Mouse (Mus musculus) heart, embryonic 11.5 days (tissue): Measurements from ENCODE around the gene Tbl3. TPM values are rescaled to one million over a fixed set of nuclear protein-coding genes. Genes with fewer than 3 reads are reported as not detected.
"Not testable (repeated sequence)": the region's sequence is repeated elsewhere in the genome, so short reads cannot be mapped to it uniquely, and the experiment has no call there.

Source experiments
- ATAC-seq: fragments of 200-750 bp; cut with Nextera tagmentation; replicated peaks from 2 replicates; pipeline ENCODE4 v1.8.0; 2017; ENCODE audit warnings: moderate library complexity; ENCODE audit not compliant: insufficient number of reproducible peaks, low FRiP score, low TSS enrichment
- H3K27ac ChIP-seq: fragments of 300-500 bp; sonication (generic); 2 replicates; pipeline ENCODE4 v1.5.1; 2014; ENCODE audit warnings: mild to moderate bottlenecking, low read depth, low read length
- H3K27me3 ChIP-seq: fragments of 300-500 bp; sonication (generic); 2 replicates; pipeline ENCODE4 v1.6.1; 2014; ENCODE audit warnings: mild to moderate bottlenecking, low read length, mixed read lengths; ENCODE audit not compliant: control insufficient read depth, insufficient read depth
- H3K36me3 ChIP-seq: fragments of 300-500 bp; sonication (generic); 2 replicates; pipeline ENCODE4 v1.6.1; 2014; ENCODE audit warnings: mild to moderate bottlenecking, low read length, moderate library complexity, mixed read lengths; ENCODE audit not compliant: control insufficient read depth, insufficient read depth
- H3K4me1 ChIP-seq: fragments of 300-500 bp; sonication (generic); 2 replicates; pipeline ENCODE4 v1.6.1; 2014; ENCODE audit warnings: low read length; ENCODE audit not compliant: control insufficient read depth, insufficient read depth
- H3K4me2 ChIP-seq: fragments of 300-500 bp; sonication (generic); 2 replicates; pipeline ENCODE4 v1.6.1; 2014; ENCODE audit warnings: mild to moderate bottlenecking, moderate library complexity
- H3K4me3 ChIP-seq: fragments of 300-500 bp; sonication (generic); 2 replicates; pipeline ENCODE4 v1.5.1; 2014; ENCODE audit warnings: low read depth, low read length
- H3K9ac ChIP-seq: fragments of 300-500 bp; sonication (generic); 2 replicates; pipeline ENCODE4 v1.6.1; 2014; ENCODE audit warnings: mild to moderate bottlenecking, low read depth, low read length, moderate library complexity
- H3K9me3 ChIP-seq: fragments of 300-500 bp; sonication (generic); replicated peaks from 2 replicates; pipeline ENCODE4 v1.6.1; 2016; ENCODE audit warnings: low read length; ENCODE audit not compliant: control insufficient read depth
- WGBS: fragments of 180-500 bp; shearing (Covaris S2); extraction: QIAGEN DNeasy Blood & Tissue Kit; methylation state at CpG from one replicate; pipeline ENCODE4 v1.1.7; 2014; ENCODE audit not compliant: insufficient replicate concordance; 5-methylcytosine and 5-hydroxymethylcytosine counted together
- polyA plus RNA-seq: library from polyadenylated mRNA; unstranded; fragments of >200 nt; fragmentation: Nextera tagmentation; extraction: Ambion mirVana; gene quantifications from 2 replicates; pipeline ENCODE4 v1.2.1, GENCODE M21; 2014

Gene Tbl3
- polyA plus RNA-seq, 1 experiment from 2014 or later: 50.9 TPM

DNA sequence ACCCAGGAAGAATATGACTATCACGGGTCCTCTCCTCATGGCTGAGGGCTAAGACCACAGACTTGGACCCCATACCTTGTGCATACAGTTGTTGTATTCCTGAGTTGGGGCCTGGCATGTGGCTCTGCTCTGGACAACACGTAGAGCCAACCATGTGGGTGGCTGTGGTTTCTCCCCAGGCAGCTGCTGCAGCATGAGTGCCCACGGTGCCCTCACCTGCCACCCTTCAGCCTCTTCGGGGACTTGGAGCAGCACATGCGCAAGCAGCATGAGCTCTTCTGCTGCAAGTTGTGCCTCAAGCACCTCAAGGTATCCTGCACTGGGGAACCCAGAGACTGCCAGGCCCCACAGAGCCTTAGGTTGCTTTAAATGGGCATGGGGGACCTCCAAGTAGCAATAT lies 30.6 kb downstream of the Tbl3 start:
- Histone ChIP-seq H3K9ac (no peak overlapping the region), H3K4me2 (no peak overlapping the region), H3K27ac (no peak overlapping the region), H3K36me3 (peaks cover 30% of the 10 kb centered on the region), H3K4me1 (peaks cover 10% of the 10 kb centered on the region), H3K4me3 (no peak overlapping the region), H3K27me3 (no peaks in the 10 kb centered on the region), H3K9me3 (no peaks in the 10 kb centered on the region)
- WGBS: 96% methylated on average over 5 of the region's 5 CpGs
- no peak for ATAC-seq

DNA sequence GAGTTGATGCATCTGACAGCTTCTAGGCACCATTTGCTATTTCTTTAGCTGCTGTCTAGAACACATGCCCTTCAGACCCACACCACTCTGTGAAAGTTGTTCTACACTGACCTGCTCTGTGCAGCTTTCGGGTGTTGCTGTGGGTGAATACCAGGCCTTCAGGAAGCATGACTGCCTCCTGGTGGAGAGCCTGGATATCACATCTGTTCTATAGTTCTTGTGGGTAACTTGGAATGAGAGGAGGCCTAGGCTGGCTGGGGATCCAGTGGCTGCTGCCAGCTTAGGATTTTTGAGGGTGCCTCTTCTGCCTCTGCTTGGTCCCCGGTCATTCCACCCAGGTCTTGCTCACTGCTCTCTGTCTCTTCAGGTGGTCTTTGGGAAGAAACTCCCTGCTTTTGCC lies 31.3 kb downstream of the Tbl3 start:
- no peak overlapping the region for H3K4me2 ChIP-seq
- H3K4me3 ChIP-seq: no peak overlapping the region
- H3K27me3 ChIP-seq: no peaks in the 10 kb centered on the region
- no peak for ATAC-seq
- H3K9ac ChIP-seq: no peak overlapping the region
- H3K4me1 ChIP-seq: peaks cover 17% of the 10 kb centered on the region
- 66% methylated on average over 2 of the region's 2 CpGs for WGBS
- H3K36me3 ChIP-seq: peaks cover 27% of the 10 kb centered on the region
- no peaks in the 10 kb centered on the region for H3K9me3 ChIP-seq
- H3K27ac ChIP-seq: no peak overlapping the region

DNA sequence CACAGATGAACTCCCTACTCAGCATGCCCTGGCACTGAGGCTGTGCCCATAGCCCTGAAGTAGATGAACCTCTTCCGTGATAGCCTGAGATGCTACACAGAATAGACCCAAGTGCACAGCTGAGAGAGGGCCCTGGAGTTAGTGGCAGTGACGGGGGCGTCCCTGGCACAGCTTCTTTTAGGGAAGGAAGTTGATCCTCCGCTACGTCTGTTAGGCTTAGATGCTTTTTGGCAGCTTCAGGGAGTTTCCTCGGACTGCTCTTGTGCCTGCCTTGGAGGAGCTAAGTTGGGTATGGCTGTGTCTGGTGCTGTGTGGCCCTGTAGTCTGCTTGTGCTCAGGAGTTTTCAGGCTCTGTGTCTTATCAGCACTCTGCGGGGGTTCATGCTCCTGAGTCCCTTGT lies 33.2 kb downstream of the Tbl3 start:
- no peaks in the 10 kb centered on the region for H3K27me3 ChIP-seq
- WGBS: 70% methylated on average over 7 of the region's 7 CpGs
- no peak overlapping the region for H3K4me3 ChIP-seq
- H3K36me3 ChIP-seq: peaks cover 18% of the 10 kb centered on the region
- no peak overlapping the region for H3K4me2 ChIP-seq
- ATAC-seq: no peak
- no peak overlapping the region for H3K27ac ChIP-seq
- H3K4me1 ChIP-seq: peaks cover 27% of the 10 kb centered on the region
- peak overlapping the region; percentile 36; the same call in 1 of the 2 replicates for H3K9ac ChIP-seq
- H3K9me3 ChIP-seq: no peaks in the 10 kb centered on the region

DNA sequence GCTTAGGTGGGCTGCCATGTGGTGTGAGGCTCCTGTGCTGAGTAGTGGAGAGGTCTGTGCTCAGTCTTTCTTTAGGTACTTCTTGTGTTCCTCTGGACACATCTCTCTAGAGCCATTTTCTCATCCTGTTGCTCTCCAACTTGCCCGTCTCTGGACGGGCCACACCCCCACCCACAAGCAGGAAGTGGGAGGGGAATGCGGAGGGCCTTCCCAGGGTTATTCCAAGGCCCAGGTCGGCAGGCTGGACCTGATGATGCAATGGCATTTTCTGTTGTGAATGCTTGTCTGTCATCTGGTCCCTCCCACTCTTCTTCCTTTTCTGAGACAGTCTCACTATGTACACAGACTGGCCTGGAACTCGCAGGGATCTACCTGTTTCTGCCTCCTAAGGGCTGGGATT lies 35.3 kb downstream of the Tbl3 start:
- peak overlapping the region; percentile 90; the same call in 1 of the 2 replicates for H3K4me2 ChIP-seq
- H3K27me3 ChIP-seq: no peaks in the 10 kb centered on the region
- 21% methylated on average over 5 of the region's 5 CpGs for WGBS
- H3K9ac ChIP-seq: no peak overlapping the region
- ATAC-seq: no peak; the same call in 1 of the 2 replicates
- no peak overlapping the region for H3K27ac ChIP-seq
- peaks cover 27% of the 10 kb centered on the region for H3K4me1 ChIP-seq
- no peaks in the 10 kb centered on the region for H3K9me3 ChIP-seq
- H3K4me3 ChIP-seq: no peak overlapping the region
- peaks cover 3% of the 10 kb centered on the region for H3K36me3 ChIP-seq

DNA sequence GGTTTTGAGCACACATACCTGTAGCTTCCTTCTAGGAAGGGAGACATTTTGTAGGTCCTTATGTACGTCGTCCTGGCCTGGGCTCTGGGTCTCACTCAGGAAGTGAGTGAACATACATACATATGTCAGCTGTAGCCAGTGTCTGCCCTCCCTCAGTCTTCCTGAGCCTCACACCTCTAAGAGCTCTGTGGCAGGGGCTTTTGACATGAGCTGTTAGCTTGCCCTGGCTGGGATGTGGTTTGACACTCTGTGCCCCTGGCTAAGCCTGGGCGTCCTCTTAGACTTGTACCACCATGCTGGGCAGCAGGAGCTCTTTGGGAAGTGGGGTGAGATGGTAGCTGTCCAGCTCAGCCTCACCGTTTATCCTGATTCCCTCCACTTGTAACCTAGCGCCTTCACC lies 36.1 kb downstream of the Tbl3 start:
- Histone ChIP-seq H3K4me2 (peak overlapping the region; percentile 90), H3K4me1 (peaks cover 27% of the 10 kb centered on the region), H3K4me3 (0 out of 2 replicates have a peak overlapping the region, but pooled peaks have one; percentile 97), H3K27ac (no peak overlapping the region), H3K9me3 (no peaks in the 10 kb centered on the region), H3K36me3 (no peaks in the 10 kb centered on the region), H3K9ac (no peak overlapping the region), H3K27me3 (no peaks in the 10 kb centered on the region)
- WGBS: 68% methylated on average over 5 of the region's 5 CpGs
- no peak for ATAC-seq

DNA sequence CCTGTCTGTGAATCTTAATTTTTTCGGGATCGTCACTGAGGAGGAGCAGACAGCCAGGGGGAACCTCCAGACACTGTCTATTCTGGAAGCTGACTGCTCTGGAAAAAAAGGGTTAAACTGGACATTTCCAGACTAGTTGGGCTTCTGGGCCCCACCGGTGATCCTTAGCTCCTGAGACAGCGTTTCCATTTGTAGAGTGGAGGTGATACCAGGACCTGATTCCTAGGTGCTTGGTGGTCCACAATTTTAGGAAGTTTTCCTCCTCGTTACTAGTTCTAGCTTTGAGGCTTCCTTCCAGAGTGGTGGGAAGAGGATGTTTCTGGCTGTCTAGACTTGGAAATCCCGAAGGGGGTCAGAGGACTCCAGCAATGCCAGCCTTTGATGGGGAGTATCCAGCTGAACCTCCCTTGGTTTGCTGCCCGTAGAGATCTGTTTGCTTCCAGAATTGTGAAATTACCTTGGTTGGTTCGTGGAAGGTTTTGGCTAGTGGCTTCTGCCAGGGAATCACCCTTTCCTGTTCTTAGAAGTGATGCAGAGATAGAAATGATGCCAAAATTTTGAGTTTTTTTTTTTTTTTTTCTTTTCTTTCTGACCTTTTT lies 37.1 kb downstream of the Tbl3 start:
- H3K4me1 ChIP-seq: peaks cover 27% of the 10 kb centered on the region
- 14% methylated on average over 8 of the region's 8 CpGs for WGBS
- peak overlapping the region; percentile 90 for H3K27ac ChIP-seq
- H3K9ac ChIP-seq: peak overlapping the region; percentile 99
- H3K36me3 ChIP-seq: no peaks in the 10 kb centered on the region
- no peaks in the 10 kb centered on the region for H3K27me3 ChIP-seq
- H3K4me3 ChIP-seq: peak overlapping the region; percentile 97
- no peak for ATAC-seq
- no peaks in the 10 kb centered on the region for H3K9me3 ChIP-seq
- peak overlapping the region; percentile 90 for H3K4me2 ChIP-seq

DNA sequence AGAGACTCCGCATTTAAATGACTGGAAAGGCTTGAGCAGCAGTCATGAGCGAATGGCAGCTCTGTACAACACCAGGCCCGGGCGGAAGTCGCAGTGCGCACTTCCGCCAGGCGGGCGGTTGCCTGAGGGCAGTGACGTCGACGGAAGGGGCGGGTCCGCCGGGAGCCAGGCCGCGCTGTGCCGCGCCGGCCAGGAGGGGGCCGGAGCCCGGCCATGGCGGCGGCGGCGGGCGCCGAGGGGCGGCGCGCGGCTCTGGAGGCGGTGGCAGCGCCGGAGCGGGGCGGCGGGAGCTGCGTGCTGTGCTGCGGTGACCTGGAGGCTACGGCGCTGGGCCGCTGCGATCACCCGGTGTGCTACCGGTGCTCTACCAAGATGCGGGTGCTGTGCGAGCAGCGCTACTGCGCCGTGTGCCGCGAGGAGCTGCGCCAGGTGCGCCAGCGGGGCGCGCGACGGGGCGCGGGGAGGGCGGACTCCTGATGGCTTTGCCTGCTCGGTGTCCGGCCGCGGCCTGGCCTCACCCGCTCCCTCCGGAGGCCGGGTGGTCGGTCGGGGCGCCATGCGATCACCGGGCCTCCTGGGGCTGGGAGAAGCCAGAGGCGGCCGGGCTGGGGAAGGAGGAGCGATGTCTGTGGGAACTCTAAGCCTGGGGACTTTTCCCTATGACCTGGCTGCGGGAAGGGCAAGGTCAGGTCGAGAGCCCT lies 37.8 kb downstream of the Tbl3 start, which contains the start of gene Zfp598:
Zfp598 (plus strand) TSS at position 143 of the 701 bp plus-strand sequence.
- under 1% methylated on average over 76 of the region's 80 CpGs for WGBS
- Histone ChIP-seq H3K4me3 (peak within 1 kb of the TSS; percentile 97), H3K27me3 (no peaks in the 10 kb centered on the region), H3K27ac (peak within 1 kb of the TSS; percentile 90), H3K9ac (peak within 1 kb of the TSS; percentile 99), H3K4me1 (peaks cover 27% of the 10 kb centered on the region), H3K36me3 (no peaks in the 10 kb centered on the region), H3K9me3 (no peaks in the 10 kb centered on the region), H3K4me2 (peak within 1 kb of the TSS; percentile 90)
- ATAC-seq: peak; percentile 98

DNA sequence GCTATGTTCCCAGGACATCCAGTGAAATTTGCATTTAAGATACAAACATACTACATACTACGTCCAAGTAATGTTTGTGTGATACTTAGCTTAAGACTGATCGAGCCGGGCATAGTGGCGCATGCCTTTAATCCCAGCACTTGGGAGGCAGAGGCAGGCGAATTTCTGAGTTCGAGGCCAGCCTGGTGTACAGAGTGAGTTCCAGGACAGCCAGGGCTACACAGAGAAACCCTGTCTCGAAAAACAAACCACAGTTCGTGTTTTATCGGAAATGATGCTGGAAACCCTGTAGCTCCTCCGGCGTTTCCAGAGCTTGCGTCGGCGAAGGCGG lies 38.3 kb downstream of the Tbl3 start:
- ATAC-seq, H3K27me3 ChIP-seq, H3K36me3 ChIP-seq, H3K9me3 ChIP-seq: not testable (repeated sequence)
- peak overlapping the region; percentile 57 for H3K27ac ChIP-seq
- H3K4me3 ChIP-seq: peak overlapping the region; percentile 97
- H3K4me2 ChIP-seq: peak overlapping the region; percentile 90
- peak overlapping the region; percentile 99 for H3K9ac ChIP-seq
- peaks cover 25% of the 10 kb centered on the region for H3K4me1 ChIP-seq
- 12% methylated on average over 15 of the region's 15 CpGs for WGBS

DNA sequence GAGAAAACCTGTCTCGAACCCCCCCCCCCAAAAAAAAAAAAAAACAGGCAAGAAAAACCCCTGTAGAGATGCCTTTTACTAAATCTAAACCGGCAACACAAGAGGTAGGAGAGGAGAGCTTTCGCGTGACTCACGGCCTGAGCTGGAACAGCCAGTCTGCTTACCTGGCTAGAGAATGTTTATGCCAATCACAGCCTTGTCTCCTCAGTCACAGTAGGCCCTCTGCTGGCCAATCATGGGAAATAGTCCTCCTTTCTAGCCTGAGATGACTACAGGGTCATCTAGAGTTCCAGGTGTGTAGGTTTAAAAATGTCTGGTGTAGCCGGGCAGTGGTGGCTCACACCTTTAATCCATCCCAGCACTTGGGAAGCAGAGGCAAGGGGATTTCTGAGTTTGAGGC lies 40.0 kb downstream of the Tbl3 start:
- no peaks in the 10 kb centered on the region for H3K36me3 ChIP-seq
- no peak overlapping the region for H3K9ac ChIP-seq
- H3K4me3 ChIP-seq: no peak overlapping the region
- no peak for ATAC-seq
- H3K9me3 ChIP-seq: no peaks in the 10 kb centered on the region
- H3K27ac ChIP-seq: no peak overlapping the region
- no peak overlapping the region for H3K4me2 ChIP-seq
- WGBS: 30% methylated on average over 6 of the region's 6 CpGs
- H3K27me3 ChIP-seq: no peaks in the 10 kb centered on the region; the same call in 1 of the 2 replicates
- peaks cover 23% of the 10 kb centered on the region for H3K4me1 ChIP-seq
